Mouse (Mus musculus) liver, embryonic 14.5 days (tissue): ENCODE results near the gene P2rx7.

Experiments used
- CTCF ChIP-seq: IDR thresholded peaks from 2 replicates; pipeline ENCODE4 v1.5.1; 2016; ENCODE audit warnings: antibody characterized with exemption, low read depth, control low read depth
- EP300 ChIP-seq: IDR thresholded peaks from 2 replicates; pipeline ENCODE4 v1.6.1; 2016; ENCODE audit warnings: antibody characterized with exemption, low read depth

DNA sequence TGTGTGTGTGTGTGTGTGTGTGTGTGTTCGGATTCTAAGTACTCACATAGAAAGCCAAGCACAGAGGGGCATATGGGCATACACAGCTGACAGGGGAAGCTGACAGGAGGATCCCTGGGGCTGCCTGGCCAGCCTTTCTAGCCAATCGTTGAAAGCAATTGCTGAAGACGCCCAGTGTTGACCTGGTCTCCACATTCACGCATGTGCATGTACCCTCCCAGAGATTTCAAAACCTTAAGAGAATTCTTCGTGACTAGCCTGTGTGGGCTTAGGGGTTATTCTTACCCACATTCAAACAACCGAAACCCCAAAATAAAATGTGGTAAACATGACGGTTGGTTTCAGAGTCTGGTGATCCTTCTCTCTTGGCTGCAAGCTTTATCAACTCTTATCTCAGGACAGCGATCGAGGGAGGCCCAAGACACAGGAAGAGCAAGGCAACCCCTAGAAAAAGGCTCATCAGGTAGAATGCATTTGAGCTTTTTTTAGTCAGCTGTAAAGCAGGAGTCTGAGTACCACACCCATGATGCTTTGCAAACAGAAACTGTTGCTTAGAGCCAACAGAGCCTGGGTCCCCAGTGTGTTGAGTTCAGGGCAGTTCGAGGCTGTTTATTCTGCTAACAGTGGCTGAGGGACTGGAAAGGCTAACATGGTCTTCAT, 54.5 kb downstream of the P2rx7 start:
- TF ChIP-seq CTCF (no peak), EP300 (no peak)
